Mouse (Mus musculus): Measurements from ENCODE around the gene A830018L16Rik.
"Not testable (repeated sequence)": the region's sequence is repeated elsewhere in the genome, so short reads cannot be mapped to it uniquely, and the experiment has no call there.

The A830018L16Rik gene

DNA sequence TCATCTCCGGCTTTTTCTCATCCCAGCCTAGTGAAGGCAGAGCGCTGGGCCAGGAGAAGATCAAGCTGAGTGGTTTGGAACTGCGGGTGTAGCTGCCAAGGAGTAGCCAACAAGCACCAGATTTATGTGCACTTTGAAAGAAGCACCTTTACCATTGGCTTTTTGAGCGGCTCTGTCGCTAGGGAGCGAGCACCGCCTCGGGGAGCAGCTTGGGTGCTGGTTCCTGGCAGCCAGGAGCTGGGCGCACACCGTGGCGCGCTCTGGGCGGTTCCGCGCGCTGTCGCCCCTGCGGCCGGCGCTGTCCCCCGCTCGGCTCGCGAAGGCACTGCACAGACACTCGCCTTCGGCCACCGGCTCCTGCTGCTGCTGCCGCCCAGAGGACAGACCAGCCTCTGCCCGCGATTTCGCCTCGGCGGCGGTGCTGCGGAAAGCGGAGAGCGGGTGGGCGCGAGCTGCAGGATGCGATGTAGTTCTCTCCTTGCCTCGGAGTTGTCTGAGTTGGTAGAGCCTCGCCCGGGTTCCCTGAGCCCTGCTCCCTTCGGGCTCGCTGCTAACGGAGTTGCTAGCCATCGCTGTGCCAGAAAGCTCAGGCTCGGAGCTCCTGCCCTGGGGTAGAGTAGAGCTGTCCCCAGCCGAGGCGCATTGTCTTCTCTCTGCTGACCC is at the start of gene A830018L16Rik:
Gene A830018L16Rik (plus strand): TSS at position 212 of the 663 bp plus-strand sequence.
- peak; percentile 59 for DNase-seq

DNA sequence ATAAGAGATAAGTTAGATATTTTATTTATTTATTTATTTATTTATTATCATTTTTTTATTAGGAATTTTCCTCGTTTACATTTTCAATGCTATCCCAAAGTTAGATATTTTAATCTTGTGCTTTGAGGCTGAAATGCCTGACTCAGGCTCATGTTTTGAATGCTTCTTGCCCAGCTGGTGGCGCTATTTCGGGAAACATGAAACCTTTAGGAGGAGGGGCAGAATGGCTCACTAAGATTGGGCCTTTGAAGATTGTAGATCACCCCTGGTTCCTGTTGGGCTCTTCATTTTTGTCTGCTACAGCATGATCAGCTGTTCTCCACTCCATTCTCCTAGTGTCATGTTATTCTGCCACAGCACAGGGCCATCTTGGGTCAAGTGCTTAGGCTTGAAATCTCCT is 28.1 kb upstream of the A830018L16Rik start:
- no peak for DNase-seq

DNA sequence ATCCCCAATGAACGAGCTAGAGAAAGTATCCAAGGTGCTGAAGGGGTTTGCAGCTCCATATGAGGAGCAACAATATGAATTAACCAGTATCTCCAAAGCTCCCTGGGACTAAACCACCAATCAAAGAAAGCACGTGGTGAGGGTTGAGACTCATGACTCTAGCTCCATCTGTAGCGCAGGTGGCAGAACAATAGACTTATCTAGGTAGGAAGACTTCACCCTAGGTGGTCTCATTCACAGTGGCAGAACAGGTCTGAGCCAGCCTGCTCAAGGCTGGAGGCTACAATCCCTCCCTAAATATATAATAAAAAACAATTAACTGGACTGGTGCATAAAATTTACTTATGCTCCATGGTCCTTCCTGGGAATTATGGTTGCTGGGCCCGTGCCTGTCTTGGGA is 18.5 kb upstream of the A830018L16Rik start:
- no peak for DNase-seq

DNA sequence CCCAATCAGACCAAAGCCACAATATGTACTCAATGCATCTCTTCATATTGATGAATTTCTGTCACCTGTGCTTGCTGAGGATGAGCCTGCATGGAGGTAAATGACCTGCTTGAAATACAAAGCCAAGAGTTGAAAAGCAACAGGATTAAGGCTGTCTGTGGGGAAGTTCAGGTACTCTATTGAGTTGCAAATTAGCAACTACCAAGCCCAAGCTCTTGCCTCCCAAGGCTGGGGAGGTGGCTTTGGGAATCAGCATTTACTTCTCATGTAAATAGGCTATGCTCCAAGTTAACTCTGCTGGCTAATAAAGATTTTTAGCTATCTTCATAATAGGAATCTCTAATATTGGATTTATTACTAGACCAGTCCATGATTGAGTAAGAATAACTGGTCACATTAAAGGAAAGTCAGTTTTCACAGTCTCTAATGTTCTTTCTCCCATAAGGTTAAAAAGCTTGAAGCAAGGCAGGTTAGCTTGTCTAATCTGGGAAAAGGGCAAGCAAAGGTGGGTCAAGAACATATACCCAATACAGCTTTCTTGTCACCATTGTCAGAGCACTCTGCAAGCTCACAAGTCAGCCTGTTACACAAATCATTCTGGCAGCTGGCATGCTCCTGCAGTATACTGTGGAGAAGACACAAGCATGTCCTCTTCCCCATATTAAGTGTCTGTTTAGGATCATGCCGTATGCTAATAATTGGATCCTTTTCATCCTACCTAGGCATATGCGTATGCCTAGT is 17.7 kb upstream of the A830018L16Rik start:
- no peak for DNase-seq

DNA sequence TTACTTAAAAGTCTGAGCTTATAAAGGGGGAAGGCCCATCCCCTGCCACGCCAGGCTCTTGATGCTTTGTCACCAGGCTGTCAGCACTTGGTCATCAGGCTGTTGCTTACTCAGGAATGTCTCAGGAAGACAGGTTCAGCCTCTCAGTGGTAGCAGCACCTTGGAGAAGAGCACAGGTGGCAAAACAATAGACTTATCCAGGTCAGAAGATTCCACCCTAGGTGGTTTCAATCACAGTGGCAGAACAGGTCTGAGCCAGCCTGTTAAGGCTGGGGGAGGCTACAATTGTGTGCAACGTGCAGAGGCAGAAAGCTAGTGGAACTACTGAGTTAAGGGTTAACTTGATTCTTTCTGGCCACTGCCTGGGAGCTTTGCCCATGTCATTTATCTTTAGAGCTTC is 12.7 kb upstream of the A830018L16Rik start:
- DNase-seq, result no peak

DNA sequence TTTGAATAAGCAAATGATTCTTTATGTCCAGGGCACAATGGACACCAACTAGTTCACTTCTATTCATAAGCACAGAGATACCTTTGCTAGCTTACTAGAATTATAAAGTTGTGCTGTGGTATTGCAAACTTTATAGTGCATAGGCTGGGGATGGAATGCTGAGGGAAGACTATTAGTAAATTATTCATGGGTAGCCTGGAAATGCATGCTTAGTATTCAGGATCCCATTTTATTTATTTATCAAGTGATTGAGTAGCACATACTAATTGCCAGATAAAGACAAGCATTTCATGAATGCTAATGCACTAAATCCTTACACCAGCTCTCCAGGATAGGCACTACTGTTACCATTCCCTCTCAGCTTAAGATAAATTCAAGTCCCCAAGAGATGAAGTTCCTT is 8.4 kb upstream of the A830018L16Rik start:
- no peak for DNase-seq

DNA sequence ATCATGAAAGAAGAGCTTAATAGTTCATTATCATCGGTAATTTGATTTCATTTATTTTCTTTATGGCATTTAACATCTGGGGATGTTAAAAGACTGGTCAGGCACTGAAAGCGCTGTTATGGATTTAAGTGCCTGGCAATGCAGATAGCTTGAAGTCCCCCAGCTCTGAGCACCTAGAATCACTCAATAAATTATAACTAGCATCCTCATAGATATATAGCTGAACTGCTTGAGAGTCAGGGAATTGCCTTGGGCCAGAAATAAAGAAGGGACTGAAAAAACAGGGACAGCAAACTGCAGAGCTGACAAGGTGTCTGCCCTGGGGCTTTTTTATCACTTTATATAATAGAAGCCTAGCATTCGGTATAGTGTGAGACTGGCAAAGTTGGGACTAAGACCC is 7.9 kb upstream of the A830018L16Rik start:
- no peak for DNase-seq

DNA sequence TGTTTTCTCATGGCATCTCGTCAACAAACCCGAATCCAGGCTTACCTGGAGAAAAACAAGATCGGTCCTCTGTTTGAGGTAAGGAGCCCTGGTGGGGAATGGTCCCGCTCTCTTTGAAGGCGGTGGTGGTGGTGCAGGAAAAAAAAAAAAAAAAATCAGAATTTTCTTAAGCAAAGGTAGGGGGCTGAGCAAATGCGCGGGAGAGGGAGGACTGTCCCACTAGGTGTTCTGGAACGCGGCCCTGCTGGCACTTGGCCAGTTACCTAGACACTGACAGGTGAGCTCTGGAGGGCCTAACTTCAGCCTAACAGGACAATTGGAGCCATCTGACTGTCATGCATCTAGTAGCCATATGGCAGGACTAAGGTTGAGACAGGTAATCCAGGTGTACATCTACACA is 655 bp downstream of the A830018L16Rik start:
- DNase-seq, result peak; percentile 49

DNA sequence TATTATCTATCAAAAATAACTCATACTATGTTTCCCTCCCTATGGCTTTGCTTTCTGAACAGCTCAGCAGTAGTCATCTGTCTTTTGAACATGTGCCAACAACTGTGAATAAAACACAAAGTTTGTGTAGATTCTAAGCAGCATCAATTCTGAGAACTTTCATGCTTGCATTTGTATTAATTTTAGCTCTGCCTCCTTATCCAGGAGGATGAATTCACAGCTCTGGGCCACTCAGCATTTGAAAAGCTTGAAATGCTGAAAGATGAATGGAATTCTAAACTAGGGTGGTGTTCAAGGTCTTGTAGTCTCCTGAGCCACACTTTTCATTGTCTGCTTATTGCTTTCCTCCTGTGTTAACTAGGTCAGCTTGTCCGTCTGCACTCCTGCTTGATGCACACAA is 13.4 kb downstream of the A830018L16Rik start:
- DNase-seq, result no peak

DNA sequence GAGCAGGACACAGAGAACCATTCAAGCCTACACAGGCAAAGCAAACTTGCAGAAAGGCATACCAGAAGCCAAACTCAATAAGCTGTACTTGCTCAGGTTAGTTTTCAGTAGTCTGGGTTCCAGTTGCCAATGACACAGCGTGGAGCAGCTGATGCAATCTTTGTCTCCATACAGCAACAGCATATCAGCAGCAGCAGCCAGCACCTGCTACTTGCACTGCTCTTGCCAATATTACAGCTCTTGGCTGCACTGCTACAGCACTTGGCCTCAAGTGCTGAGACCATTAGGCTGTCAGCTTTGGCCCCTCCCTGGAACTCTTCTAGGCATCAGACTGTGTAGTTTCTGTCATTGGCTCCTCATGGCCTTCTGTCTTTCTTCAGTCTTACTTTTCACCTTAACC is 44.4 kb downstream of the A830018L16Rik start:
- DNase-seq, result peak; percentile 2

DNA sequence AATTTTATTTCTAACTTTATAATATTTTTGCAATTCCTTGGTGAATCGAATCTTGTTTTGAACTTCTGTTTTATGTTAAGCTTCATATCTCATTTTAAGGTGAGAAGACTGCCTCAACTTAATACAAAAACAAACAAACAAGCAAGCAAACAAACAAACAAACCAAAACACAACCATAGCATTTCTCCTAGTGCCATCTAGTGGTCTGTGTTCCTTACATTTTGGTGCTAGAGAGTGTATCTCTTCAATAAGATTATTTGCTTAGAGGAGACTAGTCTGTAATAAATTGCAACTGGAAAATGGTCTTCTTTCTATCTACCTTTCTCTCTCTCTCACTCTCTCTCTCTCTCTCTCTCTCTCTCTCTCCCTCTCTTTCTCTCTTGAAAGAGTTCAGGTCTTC is 52.4 kb downstream of the A830018L16Rik start:
- DNase-seq, result no peak

DNA sequence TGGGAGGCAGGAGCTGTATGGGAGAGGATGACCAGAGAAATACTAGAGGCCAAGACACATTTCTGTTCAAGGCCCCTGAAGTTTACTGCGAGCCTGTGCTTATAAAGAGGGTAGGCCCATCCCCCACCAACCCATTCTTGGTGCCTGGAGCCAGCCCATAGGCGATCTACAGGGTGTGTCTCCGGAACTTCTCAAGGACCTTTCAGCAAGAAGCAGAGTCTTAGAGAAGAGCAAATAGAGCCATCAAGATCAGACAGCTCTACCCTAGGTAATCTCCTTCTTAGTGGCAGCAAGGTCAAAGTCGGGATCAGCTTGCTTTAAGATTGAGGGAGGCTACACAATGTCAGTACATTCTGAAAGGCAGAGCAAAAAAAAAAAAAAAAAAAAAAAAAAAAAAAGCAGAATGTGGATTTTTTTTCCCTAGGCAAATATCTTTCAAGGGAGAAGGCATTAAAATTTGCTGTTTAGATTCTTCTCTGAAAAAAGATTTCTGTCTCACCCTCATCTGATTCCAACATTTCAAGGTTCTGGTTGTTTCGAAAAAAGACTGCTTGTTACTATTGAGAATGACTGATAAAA is 53.2 kb downstream of the A830018L16Rik start:
- DNase-seq, result no peak

DNA sequence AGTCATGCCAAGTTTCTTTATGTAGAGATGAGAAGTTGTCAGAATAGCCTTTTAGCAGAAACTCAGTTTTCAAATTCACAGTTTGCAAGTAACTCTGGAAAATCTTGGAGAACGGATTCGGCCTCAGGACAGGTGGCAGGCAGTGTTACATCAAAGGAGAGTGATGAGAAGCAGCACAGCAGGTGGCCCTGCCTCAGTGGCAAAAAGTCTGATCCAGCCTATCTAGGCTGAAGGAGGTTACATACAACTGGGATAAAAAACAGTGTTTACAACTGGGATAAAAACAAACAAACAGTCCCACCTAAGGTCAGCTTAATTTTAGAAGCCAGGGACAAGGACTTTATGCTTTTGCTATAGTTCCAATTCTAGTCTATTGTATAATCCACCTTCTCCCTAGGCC is 79.0 kb downstream of the A830018L16Rik start:
- no peak for DNase-seq

DNA sequence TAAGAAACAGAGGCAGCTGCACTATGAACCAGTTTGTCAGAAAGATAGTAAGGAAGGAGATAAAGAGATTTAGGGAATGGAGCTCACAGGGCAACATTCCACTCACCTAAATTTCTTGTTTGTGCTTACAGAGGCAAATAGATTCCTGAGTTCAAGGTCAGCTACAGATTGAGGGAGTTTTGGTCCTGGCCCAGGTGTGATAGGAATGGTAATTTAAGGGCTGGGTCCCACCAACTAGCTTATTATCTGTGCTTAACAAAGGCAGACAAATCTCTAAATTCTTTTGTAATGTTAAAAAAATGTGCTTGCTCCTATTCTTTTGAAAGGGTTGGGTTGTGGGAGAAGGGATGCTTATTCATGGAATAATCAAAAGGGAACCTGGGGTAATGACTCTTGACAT is 87.7 kb downstream of the A830018L16Rik start:
- no peak for DNase-seq

DNA sequence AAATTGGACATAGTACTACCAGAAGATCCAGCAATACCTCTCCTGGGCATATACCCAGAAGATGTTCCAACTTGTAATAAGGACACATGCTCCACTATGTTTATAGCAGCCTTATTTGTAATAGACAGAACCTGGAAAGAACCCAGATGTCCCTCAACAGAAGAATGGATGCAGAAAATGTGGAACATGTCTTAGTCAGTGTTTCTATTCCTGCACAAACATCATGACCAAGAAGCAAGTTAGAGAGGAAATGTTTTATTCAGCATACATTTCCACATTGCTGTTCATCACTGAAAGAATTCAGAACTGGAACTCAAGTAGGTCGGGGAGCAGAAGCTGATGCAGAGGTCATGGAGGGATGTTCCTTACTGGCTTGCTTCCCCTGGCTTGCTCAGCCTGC is 135.9 kb downstream of the A830018L16Rik start:
- not testable (repeated sequence) for DNase-seq

DNA sequence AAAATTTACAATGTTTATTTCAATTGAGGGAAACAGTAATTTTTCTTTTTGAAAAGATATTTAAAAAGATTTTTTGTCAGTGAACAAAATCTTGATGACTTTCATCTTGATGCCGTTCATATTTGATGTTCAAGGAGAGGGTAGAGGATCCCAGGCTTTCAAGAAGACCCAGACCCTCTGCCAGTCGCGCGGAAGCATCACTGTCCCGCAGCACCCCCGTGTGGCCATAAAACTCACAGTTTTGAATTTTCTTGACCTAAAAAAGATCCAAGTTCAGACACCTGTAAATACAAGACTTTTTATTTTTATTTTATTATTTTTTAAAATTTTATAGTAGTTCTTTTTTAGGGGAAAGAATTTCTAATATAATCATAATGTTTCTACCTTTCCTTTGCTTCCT is 151.4 kb downstream of the A830018L16Rik start:
- no peak for DNase-seq

DNA sequence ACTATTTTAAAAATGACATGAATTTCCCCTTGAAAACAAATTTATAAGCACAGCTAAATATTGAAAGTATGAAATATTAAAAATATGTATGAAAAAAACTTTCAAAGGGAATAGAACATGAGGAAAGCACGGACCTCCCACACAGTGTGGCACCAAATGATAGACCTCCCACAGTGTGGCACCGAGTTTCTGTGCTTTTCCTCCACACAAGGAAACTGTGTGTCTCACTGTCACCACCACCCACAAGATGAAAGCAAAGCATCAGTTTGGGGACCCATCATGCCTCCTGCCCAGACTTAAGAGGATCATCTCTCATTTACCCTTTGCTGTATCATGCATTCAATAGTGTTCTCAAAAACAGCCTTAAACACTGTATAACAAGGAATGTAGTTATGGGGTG is 152.8 kb downstream of the A830018L16Rik start:
- DNase-seq, result no peak

DNA sequence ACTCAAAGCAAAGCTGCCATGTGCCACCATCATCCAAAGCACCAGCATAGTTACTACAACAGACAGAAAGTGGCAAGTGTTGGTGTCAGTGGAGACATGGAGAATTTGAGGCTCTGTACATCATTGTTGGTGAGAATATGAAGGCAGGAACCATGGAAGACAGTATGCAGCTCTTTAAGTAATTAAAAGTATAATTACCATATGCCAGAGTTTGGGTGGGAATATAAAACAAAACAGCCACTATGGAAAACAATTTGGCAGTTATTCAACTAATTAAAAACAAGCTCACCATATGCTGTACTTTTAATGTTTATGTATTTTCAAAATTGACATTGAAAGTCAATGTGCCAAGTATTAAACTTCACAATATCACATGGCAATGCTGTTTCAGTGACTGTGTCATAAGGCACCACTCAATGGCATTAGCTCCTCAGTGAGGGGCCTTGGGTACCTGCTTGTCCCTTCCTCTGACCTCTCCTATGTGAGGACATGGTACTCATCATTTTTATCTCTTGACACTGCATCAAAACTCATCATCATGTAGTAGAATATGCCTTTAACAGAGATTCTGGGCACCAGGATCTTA is 153.5 kb downstream of the A830018L16Rik start:
- DNase-seq, result no peak

DNA sequence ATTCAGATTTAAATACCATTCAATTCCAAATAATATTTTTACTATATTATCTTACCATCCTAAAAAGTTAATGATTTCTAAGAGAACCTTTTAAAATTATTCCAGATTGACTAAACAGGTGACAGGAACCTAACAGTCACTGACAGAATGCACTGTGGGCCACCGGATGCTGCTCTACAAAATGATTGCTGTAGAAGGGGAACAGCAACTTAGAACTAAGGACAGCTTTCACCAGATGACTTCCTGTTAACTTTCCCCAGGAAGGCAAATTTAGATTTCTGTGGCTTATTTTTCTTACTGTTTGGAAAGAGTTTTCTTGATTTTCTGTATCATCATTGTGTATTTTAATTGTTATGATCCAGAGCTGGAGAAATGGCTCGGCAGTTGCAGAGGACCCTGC is 156.4 kb downstream of the A830018L16Rik start:
- DNase-seq, result no peak

DNA sequence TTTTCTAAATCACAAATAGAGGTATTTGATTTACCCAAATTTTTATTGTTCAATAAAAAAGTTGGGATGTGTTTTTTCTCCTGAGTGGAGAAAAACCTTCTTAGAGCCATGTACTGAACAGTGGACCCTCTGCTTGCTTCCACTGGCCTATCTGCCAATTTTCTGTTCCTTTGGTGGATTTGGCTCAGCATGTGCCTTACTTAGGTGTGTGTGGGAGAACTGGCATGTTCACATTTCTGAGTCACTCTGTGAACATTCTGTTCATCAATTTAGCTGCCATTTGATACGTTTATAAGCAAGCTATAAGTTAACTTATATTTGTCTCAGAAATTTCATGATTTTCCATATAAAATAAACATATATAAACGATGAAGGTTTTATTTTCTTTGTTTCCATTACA is 159.6 kb downstream of the A830018L16Rik start:
- DNase-seq, result no peak

DNA sequence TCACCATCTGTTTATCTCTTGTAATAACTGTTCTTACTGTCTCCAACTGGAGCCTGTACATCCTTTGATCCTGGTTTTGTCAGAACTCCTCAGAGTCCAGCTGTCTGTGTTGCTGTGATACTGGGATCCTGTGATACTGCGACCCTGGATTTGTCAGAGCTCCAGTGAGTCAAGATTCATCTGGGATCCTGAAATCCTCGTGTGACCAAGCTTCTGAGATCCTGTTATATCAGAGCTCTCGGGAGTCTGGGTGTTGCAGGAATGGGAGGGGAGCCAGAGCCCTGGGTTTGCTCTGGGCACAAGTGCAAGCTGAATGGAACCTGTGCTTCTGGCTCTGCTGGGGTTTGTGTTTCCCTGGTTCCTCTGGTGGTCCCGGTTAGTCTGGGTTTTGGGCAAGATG is 166.1 kb downstream of the A830018L16Rik start:
- no peak for DNase-seq

DNA sequence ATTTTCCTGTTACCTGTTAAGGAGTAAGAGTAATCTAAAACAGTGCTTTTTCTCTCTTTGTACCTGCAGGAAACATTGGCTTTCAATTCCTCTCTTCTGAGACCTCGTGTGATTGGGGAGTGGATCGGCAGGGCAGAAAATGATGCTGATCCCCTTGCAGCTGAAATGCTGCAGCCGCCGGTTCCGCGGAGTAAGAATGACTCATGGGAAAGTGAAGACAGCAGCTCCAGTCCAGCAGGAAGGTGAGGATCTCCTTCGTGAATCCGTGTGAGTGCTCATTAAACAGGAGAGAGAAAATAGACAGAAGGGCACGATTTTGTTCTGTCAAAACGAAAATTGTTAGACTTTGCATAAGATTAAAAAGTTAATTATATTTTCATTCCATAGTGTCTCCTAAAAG is 174.4 kb downstream of the A830018L16Rik start:
- DNase-seq, result no peak

DNA sequence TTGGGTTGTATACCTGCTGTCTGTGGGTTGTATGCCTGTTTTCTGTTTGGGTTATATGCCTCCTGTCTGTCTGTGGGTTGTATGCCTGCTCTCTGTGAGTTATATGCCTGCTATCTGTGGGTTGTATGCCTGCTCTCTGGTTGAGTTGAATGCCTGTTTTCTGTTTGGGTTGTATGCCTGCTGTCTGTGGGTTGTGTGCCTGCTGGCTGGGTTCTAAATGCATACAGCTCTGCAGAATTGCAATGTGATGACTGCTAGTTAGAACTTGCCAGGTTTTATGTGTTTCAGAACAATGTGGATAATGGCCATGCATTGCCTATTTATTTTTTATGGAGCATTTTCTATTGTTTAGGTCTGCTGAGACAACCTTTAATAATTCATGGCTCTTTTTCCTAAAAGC is 236.2 kb downstream of the A830018L16Rik start:
- DNase-seq, result no peak

DNA sequence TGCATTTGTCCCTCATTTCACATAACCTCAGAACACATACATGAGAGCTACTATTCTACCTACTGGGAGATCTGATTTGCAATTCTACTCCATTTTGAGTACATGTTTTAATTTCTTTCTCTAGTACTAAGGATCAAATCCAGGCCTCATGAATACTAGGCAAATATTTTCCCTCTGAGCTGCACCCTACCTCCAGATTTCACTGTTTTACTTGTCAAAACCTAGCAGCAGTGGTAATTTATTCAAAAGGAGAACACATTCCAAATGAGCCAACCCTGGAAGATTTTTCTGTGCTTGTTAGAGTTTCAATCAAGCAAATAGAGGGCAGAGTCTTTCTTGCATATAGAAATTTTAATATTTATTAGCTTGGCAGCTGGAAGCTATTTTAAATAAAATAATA is 238.9 kb downstream of the A830018L16Rik start:
- no peak for DNase-seq

All from cerebellum, adult 9-11 months (tissue).